Mouse (Mus musculus): ENCODE results near the gene Vmn1r21.
"Not testable (repeated sequence)": the region's sequence is repeated elsewhere in the genome, so short reads cannot be mapped to it uniquely, and the experiment has no call there.

The Vmn1r21 gene

DNA sequence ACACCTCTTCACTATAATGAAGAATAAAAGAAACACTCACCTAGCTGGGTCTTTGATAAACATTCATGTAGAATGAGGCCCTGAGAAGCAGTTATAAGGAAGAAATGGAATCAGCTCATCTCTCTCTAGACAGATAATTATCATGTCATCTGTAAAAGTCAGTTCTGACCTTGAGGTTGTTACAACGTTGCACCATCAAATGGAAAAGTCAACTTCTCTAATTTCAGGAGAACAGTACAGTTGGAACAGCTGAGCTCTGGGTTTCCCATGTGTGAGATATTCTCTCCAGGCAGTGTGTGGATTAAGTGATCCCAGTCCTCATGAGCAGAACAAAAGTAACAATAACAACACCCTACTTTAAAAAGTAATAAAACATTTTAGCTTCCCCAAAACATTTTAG is at the start of gene Vmn1r21:
Vmn1r21 (minus strand) TSS at position 58 of the 400 bp plus-strand sequence.
- DNase-seq, result no peak

DNA sequence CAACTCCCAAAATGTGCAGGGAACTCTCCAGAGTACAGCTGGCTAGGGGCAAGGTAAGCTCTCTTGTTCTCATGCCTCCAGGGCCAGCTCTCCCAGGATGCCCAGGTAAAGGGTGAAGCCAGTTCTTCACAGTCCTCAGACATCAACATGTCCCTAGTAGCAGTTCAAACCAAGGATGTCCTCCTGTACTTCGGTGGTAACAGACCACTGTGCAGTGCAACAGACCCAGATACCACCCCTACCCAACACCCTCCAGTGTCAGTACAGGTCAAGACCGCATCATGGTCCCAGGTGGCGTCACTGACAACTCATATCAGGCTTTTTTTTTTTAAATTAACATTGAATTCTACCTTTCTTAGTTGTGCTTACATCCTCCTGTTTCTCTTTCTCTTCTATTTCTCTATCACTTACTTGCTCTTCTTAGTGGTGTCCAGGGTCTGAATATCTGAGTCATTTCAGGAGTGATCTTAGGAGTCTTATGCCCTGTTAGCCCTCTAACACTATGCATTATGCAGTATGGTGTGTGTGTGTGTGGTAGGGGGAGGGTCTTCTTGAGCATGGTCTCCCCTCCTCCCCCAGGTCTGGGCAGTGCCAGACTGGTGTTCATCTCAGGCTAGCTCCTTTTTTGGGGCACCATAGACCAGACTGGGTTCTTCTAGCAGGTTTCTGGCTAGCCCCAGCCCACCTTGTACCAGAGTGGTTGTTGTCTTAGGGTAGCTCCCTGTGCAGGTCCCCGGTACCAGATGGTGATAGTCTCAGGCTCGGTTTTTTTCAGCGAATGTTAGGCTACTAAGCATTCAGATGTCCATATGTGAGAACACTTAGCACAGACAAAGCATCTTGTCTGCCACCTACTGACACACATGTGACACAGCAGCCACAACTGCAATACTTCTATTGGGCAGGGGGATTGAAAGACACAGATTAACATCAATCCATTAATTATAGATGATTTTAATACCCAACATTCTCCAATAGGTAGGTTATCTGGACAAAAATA is 9.2 kb upstream of the Vmn1r21 start:
- peak; percentile 9 for DNase-seq

DNA sequence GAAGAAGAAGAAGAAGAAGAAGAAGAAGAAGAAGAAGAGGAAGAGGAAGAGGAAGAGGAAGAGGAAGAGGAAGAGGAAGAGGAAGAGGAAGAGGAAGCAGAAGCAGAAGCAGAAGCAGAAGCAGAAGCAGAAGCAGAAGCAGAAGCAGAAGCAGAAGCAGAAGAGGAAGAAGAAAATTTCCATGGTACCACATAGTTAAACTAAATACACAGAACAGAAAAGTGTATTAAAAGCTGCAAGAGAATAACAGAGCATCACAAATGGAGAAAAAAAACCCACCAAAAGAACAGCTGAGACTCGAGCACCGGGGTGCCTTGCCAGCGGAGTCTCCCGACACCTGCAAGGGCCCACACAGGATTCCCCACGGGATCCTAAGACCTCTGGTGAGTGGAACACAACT is 1.0 kb upstream of the Vmn1r21 start:
- DNase-seq, result not testable (repeated sequence)

DNA sequence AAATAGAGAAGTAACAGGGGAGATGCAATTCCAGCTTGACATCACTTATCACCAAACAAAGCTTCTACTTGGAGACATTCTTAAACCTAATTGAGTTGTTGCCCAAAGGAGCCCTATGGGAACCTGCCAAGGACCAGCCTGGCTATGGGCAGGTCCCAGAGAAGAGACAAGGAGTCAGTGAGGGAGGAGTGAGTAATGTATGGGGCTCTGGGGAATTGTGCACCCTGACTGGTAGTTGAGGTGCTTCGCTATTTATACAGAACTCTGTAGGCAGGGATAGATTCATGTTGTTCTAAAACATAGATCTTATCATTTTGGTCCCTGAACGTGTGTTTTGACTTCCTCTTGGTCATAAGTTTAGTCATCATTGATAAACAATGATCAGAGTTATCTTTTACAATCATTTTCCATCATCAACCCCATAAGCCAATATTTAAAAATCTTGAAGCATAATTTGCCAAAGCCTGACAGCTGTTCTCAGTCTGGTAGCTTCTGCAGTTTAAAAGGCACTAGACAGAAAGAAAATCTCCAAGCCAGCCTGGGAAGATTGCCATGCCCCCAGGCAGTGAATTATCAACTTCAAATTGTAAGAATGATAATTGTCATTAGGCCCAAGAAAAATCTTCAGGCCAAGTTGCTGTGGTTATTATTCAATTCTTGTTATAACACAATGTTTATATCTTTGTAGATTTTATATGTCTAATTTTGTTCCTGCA is 10.3 kb downstream of the Vmn1r21 start:
- DNase-seq, result no peak

DNA sequence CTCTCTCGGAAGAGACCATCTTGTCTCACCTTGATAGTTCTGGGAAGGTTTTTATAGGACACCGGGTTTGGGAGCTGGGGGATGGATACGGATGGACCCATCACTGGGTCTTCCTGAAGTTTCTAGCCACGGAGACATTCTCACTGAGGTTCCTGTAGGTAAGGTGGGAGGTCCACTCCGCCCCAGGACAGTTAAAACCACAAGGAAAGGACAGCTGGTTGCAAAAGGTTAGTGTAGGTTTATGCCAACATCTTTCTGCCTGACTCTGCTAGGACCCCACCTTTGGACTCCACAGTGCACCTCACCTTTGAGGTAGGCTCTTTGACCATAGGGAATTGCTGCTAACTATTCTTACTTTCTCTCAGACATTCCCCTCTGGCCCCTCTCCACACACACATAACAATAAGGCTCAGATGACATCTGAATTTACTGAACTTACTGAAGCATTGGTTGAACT is 24.9 kb downstream of the Vmn1r21 start:
- no peak for DNase-seq

DNA sequence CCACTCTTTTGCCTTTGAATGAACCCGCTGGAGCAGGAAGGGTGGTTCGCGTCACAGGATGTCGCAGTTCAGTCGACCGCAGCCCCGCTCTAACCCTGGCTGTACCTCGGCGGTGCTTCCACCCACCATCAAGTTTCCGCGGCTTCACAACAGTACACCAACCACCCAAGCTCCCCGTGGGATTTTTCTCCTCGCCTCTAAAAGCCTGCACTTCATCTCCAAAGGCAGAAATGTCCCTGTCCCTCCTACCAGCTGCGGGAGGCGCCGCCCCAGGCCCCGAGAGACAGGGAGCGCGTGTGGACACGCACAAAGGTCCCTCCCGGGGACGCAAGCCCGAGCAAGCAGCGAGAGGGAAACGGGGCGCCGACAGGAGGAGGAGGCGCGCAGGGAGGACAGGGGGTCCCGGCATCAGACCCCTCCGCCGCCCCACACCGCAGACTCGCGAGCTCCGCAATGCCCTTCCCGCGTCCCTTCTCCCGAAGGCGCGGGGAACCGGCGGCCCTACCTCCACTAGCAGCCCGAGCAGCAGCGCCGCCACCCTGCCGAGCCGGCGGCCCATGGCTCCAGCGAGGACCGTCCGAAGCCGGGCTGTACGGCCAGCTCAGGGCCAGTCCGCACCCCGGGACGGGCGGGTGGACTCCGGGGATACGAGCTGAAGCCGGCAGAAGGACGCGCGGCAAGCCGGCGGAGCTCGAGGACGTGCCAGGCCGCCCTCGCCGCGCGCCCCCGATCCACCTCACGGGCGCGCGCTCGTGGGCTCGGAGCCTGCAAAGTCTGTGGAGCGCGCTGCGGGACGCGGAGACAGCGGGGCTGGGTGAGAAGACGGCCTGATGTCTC is 25.5 kb downstream of the Vmn1r21 start, which contains the start of gene Vopp1:
Vopp1 (minus strand) TSS at position 738 of the 837 bp plus-strand sequence.
- DNase-seq, result peak; percentile 77

DNA sequence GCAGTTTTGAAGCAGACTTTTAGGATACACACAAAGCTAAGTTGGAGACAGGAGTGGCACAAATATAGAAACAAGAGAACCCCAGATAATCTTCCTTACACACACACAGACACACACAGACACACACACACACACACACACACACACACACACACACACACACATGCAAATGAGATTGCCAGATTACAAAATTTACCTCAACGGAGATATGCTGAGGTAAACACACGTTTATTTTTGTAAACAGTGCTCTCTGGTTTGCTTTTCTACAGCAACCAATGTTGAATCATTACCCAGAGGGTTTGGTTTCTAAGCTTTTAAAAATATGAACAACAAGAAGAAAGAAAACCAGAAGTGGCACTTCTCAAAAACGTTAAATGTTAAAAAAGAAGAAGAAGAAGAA is 26.7 kb downstream of the Vmn1r21 start:
- DNase-seq, result no peak

DNA sequence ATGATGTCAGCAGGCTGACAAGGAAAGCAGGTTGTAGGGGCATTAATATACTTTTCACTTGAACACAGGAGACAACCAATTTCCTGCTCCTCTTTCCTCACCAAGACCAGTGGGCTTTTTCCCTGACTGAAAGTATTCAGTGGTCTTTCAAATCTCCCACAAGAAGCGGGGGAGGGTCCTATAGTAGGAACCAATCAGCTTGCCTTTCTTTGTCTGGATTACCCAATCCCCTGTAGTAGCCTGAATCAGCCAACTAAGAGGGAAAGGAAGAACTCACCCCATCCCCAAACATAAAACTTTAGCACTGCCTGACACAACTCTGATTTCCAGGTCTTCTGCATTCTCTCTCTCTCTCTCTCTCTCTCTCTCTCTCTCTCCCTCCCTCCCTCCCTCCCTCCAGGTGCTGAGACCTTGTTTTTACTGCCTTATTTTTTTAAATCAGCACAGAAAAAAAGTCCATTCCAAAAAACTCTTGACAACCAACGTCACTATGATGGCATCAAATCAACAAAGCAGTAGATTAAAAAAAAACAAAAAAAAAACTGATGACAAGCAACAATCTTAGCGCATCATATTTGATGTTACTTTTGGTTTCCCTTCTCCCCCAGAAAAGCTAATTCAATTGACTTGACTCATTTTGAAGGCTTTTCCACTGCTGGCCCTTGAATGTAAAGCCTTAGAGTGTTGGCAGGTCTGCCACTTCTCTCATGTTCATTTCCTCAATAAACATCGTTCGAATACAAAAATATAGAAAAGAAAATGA is 27.3 kb downstream of the Vmn1r21 start:
- DNase-seq, result no peak

DNA sequence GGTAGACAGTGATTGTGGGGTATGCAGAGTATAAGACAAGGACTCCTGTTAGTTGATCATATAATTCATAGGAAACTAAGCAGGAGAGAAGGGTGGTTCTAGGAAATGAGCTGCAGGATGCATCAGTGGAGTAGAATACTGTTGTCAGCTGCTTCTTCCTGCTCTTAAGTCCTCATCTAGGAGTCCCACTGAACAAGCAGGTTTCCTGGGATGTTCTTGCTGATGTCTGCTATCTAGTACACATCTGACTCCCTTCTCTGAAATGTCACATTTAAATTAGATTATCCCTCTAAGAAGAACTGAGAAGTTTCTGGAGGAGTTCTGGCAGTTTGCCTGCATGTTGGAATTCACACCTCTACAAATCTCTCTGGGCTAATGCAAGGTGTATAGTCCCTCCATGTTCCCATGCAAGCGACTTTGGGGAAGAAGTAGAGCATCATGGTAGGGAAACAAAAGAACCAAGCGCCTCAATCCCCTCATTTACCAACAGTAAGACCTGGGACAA is 35.7 kb downstream of the Vmn1r21 start:
- DNase-seq, result no peak

DNA sequence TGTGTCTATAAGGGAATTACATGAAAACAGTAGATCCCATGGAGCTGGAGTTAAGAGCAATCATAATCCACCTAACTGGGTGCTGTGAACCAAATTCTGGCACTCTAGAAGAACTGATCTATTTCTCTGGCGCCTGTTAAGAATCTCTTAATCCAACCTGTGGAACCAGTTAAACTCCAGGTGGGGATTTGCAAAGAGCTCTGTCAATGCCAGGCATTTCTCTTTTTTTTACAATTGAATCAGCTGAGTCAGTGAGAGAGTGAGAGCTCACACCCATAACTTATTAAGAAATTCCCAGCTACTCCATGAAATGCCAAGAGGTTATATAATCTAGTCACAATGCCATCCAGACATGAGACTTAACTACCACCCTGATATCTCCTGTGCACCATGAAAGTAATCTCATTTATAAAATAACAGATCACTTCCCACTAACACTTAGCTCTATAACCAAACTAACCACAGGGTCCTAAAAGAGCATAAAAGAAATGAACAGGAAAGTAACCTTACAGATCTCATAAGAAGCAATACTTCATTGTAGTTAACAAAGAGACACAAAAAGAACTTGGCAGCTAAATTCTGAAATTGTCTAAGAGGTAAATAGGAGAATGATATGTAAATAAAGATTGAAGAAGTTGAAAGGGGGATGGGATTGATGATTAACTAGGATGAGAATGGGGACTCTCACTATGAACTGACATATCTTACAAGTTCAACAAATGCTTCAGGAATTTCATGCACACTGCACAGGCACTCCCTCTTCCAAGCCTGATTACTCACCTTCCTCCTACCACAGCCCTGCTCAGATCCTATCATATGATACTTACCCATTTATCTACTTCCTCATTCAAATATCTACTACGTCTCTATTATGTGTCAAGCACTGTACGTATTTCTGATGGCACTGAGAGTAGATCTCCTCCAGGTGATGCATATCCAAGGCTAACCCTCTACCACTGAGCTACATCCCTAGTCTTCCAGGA is 38.1 kb downstream of the Vmn1r21 start:
- no peak for DNase-seq

DNA sequence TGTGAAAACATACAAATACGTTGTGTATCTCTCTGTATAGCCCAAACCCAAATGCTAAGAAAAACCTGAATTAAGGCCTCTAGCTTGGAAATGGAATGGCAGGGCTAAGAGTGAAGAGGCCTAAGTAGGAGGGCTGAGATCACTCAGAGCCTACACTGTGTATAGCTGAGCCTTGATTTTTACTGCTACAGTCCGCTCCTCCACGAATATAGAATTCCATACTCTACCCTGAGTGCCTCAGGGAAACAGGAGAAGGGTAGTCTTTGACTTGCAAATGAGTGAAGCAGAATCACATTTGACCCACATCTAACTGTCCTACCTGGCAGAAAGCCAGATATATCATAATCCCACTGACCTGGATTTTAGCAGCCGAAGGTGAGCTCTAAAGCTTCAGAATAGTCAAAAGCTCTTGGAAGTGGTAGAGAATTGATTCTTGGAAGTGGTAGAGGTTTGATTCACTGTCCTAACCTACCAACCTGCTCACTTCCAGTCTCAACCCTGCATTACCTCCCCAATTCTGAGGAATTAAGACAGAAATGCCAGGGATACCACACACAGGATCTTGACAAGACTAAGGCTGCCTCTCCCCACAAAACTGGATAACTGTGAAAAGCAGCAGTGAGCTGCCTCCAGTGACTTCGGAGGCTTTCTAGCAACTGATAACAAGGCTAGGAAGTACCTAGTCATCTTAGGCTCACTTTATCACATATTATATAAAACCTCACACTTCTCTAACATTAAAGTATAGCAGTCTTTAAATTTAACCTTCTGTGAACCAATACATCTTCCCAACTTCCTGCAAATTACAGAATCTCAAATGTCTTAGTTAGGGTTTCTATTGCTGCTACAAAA is 44.7 kb downstream of the Vmn1r21 start:
- DNase-seq, result no peak

DNA sequence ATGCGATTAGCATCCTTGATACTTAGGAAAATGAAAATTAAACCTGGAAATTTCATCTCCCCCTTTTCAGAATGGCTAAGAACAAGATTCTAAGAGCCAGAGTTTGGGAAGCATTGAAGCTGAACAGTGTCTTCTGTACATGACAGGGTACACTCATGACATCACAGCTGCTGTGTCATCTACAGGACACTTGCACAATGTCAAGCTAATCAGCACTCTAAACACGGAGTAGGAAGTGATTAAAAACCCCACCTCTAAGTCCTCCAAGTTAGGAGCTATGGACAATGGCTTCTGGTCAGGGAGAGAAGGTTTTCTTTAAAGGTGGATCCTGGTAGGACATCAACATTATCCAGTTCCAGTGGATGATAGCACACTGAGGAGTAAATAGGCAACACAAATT is 47.0 kb downstream of the Vmn1r21 start:
- DNase-seq, result no peak

DNA sequence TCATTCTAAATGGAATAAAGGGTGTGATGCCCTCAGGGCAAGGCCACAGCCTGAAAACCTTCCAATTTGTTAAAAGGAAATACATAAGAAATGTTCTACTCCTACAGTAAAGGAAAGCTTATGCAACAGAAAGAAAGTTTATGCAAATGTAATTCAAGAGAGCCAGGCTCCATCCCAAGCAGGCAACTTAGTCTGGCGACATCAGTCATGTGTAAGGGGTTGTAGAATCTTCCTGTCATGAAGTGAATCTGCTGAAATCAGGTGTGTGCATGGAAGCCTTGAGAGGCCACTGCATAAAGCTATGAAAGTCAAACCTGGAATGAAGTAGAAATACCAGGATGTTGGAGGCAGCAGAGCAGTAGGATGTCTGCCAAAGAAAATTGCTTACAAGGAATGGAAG is 51.2 kb downstream of the Vmn1r21 start:
- no peak for DNase-seq

DNA sequence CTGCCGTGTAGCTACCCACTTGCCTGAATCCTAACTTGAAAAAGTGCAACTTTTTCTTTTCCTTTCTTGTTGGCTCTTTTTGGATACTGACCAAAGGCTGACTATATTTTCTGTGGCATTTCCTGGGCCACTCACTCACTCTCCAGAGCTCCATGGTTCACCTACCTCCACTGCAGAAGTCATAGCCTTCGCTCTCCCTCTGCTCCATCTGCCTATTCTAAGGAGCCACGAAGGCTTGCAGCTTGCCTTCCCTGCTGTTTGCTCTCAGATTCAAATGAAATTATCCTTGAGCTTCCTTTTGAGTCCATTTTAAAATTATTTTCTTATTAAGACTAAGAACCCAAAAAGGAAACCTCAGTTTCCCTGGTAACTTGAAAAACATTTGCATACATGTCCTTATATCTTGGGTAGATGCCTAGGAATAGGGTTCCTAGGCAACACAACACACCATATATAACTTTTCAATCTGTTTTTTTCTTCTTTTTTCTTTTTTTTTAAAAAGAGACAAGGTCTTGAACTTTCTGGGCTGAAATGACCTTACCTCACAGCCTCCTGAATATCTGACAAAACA is 53.2 kb downstream of the Vmn1r21 start:
- no peak for DNase-seq

DNA sequence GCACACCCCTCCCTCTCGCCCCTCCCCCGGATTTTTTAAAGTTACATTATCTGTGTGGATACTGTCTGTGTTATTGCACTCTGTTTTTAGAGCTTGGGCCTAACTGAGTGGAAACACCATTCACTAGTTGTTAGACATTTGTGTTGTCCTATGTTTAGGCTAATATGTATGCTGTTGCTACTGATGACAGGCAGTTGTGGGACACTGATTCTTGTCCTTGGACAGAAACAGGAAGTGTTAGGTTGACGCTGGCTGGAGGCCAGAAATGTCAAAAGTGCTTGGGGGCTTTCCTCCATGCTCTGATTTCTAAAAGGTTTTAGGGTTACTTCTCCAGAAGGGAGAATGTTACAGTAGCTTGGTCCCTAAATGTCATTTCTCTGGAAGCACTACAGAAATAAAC is 54.3 kb downstream of the Vmn1r21 start:
- no peak for DNase-seq
